Mouse (Mus musculus) left cerebral cortex, postnatal 10 days (tissue): ENCODE results near the gene Hdac6. TPM values are rescaled to one million over a fixed set of nuclear protein-coding genes. Genes with fewer than 3 reads are reported as not detected.

Experiments
- DNase-seq, 2 experiments: peaks; one replicate each; pipeline ENCODE4 v3.0.0; 2021 to 2022; ENCODE audit warnings: low spot score in 2 of 2, mixed read lengths in 1 of 2; ENCODE audit errors: extremely low spot score in 1 of 2
- intact Hi-C: fragments of 180-260 bp; cut with DNase I; formaldehyde crosslinking; loops from one replicate; pipeline ENCODE4 v1.15.1; 2025
- total RNA-seq, 2 experiments: library from RNA; stranded (reverse); gene quantifications; 2 replicates each; pipeline ENCODE4 v1.2.3; 2021

Gene Hdac6
- 10 to 100 TPM; 59.7 to 65.0 TPM for total RNA-seq

- peak in 1 of 2 experiments; percentile 43 for DNase-seq
- intact Hi-C loops, result no loop called here
Measured at GRCm38 (mm10) chrX:7947108-7947899, at the start of gene Hdac6. Hdac6 (minus strand) TSS chrX:7947889.

GRCm38 (mm10) chrX:7993068-7993735 lies 45.5 kb upstream of the Hdac6 start:
- intact Hi-C loops, result no loop called here

GRCm38 (mm10) chrX:7992379-7993067 lies 44.8 kb upstream of the Hdac6 start:
- intact Hi-C loops, result no loop called here
- no peak for DNase-seq

More at GRCm38 (mm10) chrX:7993068-7993735, 45.5 kb upstream of the Hdac6 start:
- no peak for DNase-seq

GRCm38 (mm10) chrX:7981368-7981767 lies 33.7 kb upstream of the Hdac6 start:
- no peak for DNase-seq
- intact Hi-C loops, result no loop called here

GRCm38 (mm10) chrX:7977892-7978291 lies 30.2 kb upstream of the Hdac6 start, which contains the start of gene Gata1:
Gata1 (minus strand) TSS chrX:7978071.
- intact Hi-C loops, result no loop called here
- DNase-seq, result no peak

GRCm38 (mm10) chrX:7971292-7971691 lies 23.6 kb upstream of the Hdac6 start:
- no peak for DNase-seq
- intact Hi-C loops, result no loop called here

GRCm38 (mm10) chrX:7968899-7969298 lies 21.2 kb upstream of the Hdac6 start:
- intact Hi-C loops, result no loop called here
- no peak for DNase-seq

GRCm38 (mm10) chrX:7968226-7968625 lies 20.5 kb upstream of the Hdac6 start:
- intact Hi-C loops, result no loop called here
- no peak for DNase-seq

- no peak for DNase-seq
- intact Hi-C loops, result no loop called here
Measured at GRCm38 (mm10) chrX:7967596-7968201, 20.0 kb upstream of the Hdac6 start.

- intact Hi-C loops, result no loop called here
- DNase-seq, result no peak
Measured at GRCm38 (mm10) chrX:7966161-7966560, 18.5 kb upstream of the Hdac6 start.

GRCm38 (mm10) chrX:7963829-7964626 lies 16.3 kb upstream of the Hdac6 start:
- intact Hi-C loops, result no loop called here
- no peak for DNase-seq

- intact Hi-C loops, result no loop called here
- DNase-seq, result no peak
Measured at GRCm38 (mm10) chrX:7958868-7959267, 11.2 kb upstream of the Hdac6 start.

GRCm38 (mm10) chrX:7950091-7950490 lies 2.4 kb upstream of the Hdac6 start:
- intact Hi-C loops, result no loop called here
- DNase-seq, result no peak

- intact Hi-C loops, result no loop called here
- peak; percentile 91 to 96 for DNase-seq
Measured at GRCm38 (mm10) chrX:7947900-7948492, 307 bp upstream of the Hdac6 start.

- intact Hi-C loops, result no loop called here
- DNase-seq, result no peak
Measured at GRCm38 (mm10) chrX:7945618-7946017, 2.1 kb downstream of the Hdac6 start.

GRCm38 (mm10) chrX:7937667-7938066 lies 10.0 kb downstream of the Hdac6 start:
- intact Hi-C loops, result no loop called here
- no peak for DNase-seq

GRCm38 (mm10) chrX:7936874-7937273 lies 10.8 kb downstream of the Hdac6 start:
- no peak for DNase-seq
- intact Hi-C loops, result no loop called here

- no peak for DNase-seq
- intact Hi-C loops, result no loop called here
Measured at GRCm38 (mm10) chrX:7928270-7928790, 19.4 kb downstream of the Hdac6 start, which contains the start of gene Eras. Eras (minus strand) TSS chrX:7928607.
